Mouse (Mus musculus) midbrain, embryonic 12.5 days (tissue): ENCODE data around the gene Chrm1. TPM values are rescaled to one million over a fixed set of nuclear protein-coding genes. Genes with fewer than 3 reads are reported as not detected.

Source experiments
- ATAC-seq: fragments of 200-750 bp; cut with Nextera tagmentation; 2 replicates; pipeline ENCODE4 v1.8.0; 2017; ENCODE audit warnings: low read depth, moderate TSS enrichment, moderate library complexity; ENCODE audit not compliant: low FRiP score
- H3K27ac ChIP-seq: fragments of 300-500 bp; sonication (generic); replicated peaks from 2 replicates; pipeline ENCODE4 v1.5.1; 2016; ENCODE audit warnings: mild to moderate bottlenecking
- H3K27me3 ChIP-seq: fragments of 300-500 bp; sonication (generic); 2 replicates; pipeline ENCODE4 v1.6.1; 2016; ENCODE audit warnings: mild to moderate bottlenecking
- H3K36me3 ChIP-seq: fragments of 300-500 bp; sonication (generic); 2 replicates; pipeline ENCODE4 v1.6.1; 2016
- H3K4me1 ChIP-seq: fragments of 300-500 bp; sonication (generic); 2 replicates; pipeline ENCODE4 v1.6.1; 2016
- H3K4me2 ChIP-seq: fragments of 300-500 bp; sonication (generic); replicated peaks from 2 replicates; pipeline ENCODE4 v1.6.1; 2016; ENCODE audit warnings: mild to moderate bottlenecking, moderate library complexity
- H3K4me3 ChIP-seq: fragments of 300-500 bp; sonication (generic); 2 replicates; pipeline ENCODE4 v1.5.1; 2016; ENCODE audit warnings: mild to moderate bottlenecking
- H3K9ac ChIP-seq: fragments of 300-500 bp; sonication (generic); replicated peaks from 2 replicates; pipeline ENCODE4 v1.6.1; 2016; ENCODE audit warnings: mild to moderate bottlenecking, moderate library complexity
- H3K9me3 ChIP-seq: fragments of 300-500 bp; sonication (generic); 2 replicates; pipeline ENCODE4 v1.6.1; 2016; ENCODE audit warnings: mild to moderate bottlenecking
- WGBS: fragments of 180-500 bp; shearing (Covaris S2); methylation state at CpG from one replicate; pipeline ENCODE4 v1.1.7; 2016; 5-methylcytosine and 5-hydroxymethylcytosine counted together
- polyA plus RNA-seq: library from polyadenylated mRNA; unstranded; fragments of >200 nt; fragmentation: Nextera tagmentation; extraction: Ambion mirVana; gene quantifications from 2 replicates; pipeline ENCODE4 v1.2.1, GENCODE M21; 2016

The Chrm1 gene
- polyA plus RNA-seq, 1 experiment from 2014 or later, result 0.59 TPM

DNA sequence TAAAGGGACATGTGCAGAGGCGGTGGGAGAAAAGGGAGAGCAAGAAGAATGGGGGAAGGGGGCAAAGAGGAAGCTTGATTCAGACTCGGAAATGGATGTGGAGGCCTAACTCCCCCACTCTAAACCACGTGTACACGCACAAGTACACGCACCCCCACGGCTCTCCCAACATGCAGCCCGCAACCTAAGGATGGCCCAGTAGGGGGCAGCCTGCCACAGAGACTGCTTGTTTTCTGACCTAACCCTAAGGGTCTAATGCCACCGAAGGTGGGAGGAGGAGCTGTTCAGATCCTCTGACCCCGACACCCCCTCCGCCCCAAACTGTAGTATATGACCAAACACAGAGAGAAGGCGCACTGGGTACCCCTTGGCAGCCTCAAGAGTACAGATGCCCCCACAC, 1.3 kb upstream of the Chrm1 start:
- no peak overlapping the region for H3K27ac ChIP-seq
- ATAC-seq, result peak; percentile 56
- no peaks in the 10 kb centered on the region for H3K36me3 ChIP-seq
- peaks cover 62% of the 10 kb centered on the region for H3K27me3 ChIP-seq
- WGBS, result 5% methylated on average over 11 of the region's 11 CpGs
- H3K9me3 ChIP-seq, result no peaks in the 10 kb centered on the region
- peak overlapping the region; percentile 84 for H3K4me2 ChIP-seq
- peak overlapping the region; percentile 55 for H3K9ac ChIP-seq
- peak overlapping the region; percentile 46 for H3K4me3 ChIP-seq
- peaks cover 13% of the 10 kb centered on the region; the same call in 1 of the 2 replicates for H3K4me1 ChIP-seq

DNA sequence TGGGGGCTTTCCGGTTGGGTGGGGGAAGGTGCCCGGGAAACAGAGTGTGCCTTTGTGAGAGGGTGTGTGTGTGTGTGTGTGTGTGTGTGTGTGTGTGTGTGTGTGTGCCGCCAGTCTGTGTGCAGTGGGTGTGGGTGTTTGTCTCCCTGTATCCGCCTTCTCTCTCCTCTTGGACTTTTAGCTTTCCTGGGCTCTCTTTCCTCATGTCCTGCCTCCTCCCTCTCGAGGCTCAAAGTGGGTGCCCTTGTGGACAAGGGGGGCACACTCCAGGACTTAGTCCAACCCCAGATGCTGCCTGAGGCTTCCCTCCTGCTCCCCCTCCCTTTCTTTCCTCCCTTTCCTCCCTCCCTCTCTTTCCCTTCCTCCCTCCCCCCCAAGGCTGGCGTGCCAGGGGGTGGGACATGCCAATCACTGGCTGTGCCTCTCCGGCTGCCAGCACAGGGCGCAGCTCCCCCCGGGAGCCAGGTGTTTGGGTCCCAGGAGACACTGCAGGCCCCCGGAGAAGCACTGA, 377 bp downstream of the Chrm1 start:
- Histone ChIP-seq H3K4me3 (no peak overlapping the region), H3K4me1 (peaks cover 13% of the 10 kb centered on the region; the same call in 1 of the 2 replicates), H3K4me2 (no peak overlapping the region), H3K27me3 (peaks cover 58% of the 10 kb centered on the region), H3K36me3 (no peaks in the 10 kb centered on the region), H3K27ac (no peak overlapping the region), H3K9me3 (no peaks in the 10 kb centered on the region), H3K9ac (no peak overlapping the region)
- ATAC-seq, result no peak
- WGBS, result 47% methylated on average over 9 of the region's 10 CpGs

DNA sequence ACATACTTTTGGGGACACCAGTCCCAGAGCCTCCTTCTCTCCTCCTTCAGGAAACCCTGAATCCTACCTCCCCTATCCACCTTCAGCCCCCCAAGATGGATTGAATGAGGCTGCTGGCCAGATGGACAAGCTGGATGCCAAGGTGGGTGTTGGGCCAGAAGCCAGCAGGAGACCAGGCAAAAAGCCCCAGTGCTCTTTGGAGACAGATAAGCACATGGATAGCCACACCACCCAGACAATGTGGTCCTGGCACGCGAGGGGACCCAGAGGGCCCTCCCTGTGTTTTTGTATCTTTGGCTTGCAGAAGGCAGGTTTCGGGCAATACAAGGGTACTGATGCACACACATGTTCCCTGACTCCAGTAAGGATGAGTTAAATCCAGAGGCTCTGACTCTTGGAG, 1.3 kb downstream of the Chrm1 start:
- Histone ChIP-seq H3K36me3 (no peaks in the 10 kb centered on the region), H3K27ac (no peak overlapping the region), H3K4me1 (peaks cover 13% of the 10 kb centered on the region; the same call in 1 of the 2 replicates), H3K9ac (no peak overlapping the region), H3K9me3 (no peaks in the 10 kb centered on the region), H3K27me3 (peaks cover 58% of the 10 kb centered on the region), H3K4me2 (no peak overlapping the region), H3K4me3 (no peak overlapping the region)
- WGBS, result 96% methylated on average over 3 of the region's 3 CpGs
- no peak for ATAC-seq

- Histone ChIP-seq H3K27me3 (peaks cover 49% of the 10 kb centered on the region), H3K4me1 (peaks cover 13% of the 10 kb centered on the region; the same call in 1 of the 2 replicates), H3K27ac (no peak overlapping the region), H3K4me3 (no peak overlapping the region), H3K9me3 (no peaks in the 10 kb centered on the region), H3K36me3 (no peaks in the 10 kb centered on the region), H3K4me2 (no peak overlapping the region), H3K9ac (no peak overlapping the region)
- 47% methylated on average over 5 of the region's 5 CpGs for WGBS
- no peak for ATAC-seq
Measured at GRCm38 (mm10) chr19:8665746-8666145, 2.2 kb downstream of the Chrm1 start.

DNA sequence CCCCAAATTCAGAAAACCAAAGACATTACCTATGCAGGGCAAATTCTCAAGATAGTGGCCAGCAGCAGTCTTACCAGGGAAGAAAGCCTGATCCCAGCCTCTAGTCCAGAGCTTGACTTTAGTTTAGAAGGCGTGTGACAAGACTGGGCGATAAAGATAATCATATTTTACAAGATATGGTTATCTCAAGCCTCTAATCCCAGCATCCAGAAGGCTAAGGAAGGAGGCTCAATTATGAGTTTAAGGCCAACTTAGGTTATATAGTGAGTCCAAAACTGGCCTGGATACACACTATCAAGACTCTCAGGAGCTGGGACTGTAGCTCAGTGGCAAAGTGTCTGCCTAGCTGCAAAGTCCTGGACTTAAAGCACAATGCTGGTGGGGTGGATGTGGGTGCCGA, 9.3 kb downstream of the Chrm1 start:
- H3K36me3 ChIP-seq, result no peaks in the 10 kb centered on the region
- no peaks in the 10 kb centered on the region for H3K27me3 ChIP-seq
- H3K9me3 ChIP-seq, result no peaks in the 10 kb centered on the region
- H3K4me2 ChIP-seq, result no peak overlapping the region
- H3K9ac ChIP-seq, result no peak overlapping the region
- no peak for ATAC-seq
- no peak overlapping the region for H3K27ac ChIP-seq
- H3K4me1 ChIP-seq, result no peaks in the 10 kb centered on the region
- 88% methylated on average over 3 of the region's 3 CpGs for WGBS
- no peak overlapping the region for H3K4me3 ChIP-seq

GRCm38 (mm10) chr19:8673336-8674063, 9.9 kb downstream of the Chrm1 start:
- no peak overlapping the region for H3K4me3 ChIP-seq
- WGBS, result 74% methylated on average over 9 of the region's 9 CpGs
- no peak for ATAC-seq

GRCm38 (mm10) chr19:8679031-8679779, 15.6 kb downstream of the Chrm1 start:
- no peaks in the 10 kb centered on the region for H3K9me3 ChIP-seq
- no peaks in the 10 kb centered on the region for H3K4me1 ChIP-seq
- no peaks in the 10 kb centered on the region for H3K36me3 ChIP-seq
- H3K9ac ChIP-seq, result no peak overlapping the region
- no peak overlapping the region for H3K27ac ChIP-seq
- no peak for ATAC-seq
- H3K4me3 ChIP-seq, result no peak overlapping the region
- no peak overlapping the region for H3K4me2 ChIP-seq
- peaks cover 4% of the 10 kb centered on the region; the same call in 1 of the 2 replicates for H3K27me3 ChIP-seq
- 21% methylated on average over 18 of the region's 18 CpGs for WGBS

More at GRCm38 (mm10) chr19:8673336-8674063, 9.9 kb downstream of the Chrm1 start:
- Histone ChIP-seq H3K36me3 (no peaks in the 10 kb centered on the region), H3K4me2 (no peak overlapping the region), H3K9me3 (no peaks in the 10 kb centered on the region), H3K27ac (no peak overlapping the region), H3K27me3 (no peaks in the 10 kb centered on the region), H3K4me1 (no peaks in the 10 kb centered on the region), H3K9ac (no peak overlapping the region)

DNA sequence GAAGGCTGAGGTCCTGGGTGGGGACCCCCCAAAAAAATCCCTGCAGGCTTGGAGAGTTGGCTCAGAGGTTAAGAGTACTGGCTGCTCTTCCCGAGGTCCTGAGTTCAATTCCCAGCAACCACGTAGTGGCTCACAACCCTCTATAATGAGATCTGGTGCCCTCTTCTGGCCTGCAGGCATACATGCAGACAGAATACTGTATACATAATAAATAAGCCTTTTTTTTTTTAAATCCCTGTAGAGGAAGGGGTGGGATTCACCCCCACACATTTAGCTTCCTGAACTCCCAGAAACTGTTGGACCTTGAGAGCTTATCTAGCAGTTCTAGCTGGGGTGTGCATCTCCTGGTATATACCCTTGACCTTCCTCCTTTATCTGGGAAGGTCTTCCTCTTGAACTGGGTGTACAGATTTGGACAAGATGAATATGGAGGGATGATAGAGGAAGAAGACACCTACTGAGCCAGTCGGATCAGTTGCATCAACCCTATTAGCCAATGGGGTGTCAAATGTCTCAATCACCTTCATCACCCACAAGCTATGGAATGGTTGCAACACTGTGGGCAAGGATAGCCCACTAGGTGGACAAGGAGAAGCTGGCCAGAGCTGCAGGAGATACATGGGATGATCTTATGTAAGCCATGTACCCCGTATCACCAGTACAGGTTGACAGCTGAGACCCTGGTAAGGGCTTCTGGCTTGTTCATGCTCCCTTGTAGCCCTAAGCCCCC, 18.2 kb downstream of the Chrm1 start:
- 88% methylated on average over 4 of the region's 4 CpGs for WGBS
- Histone ChIP-seq H3K27me3 (peaks cover 4% of the 10 kb centered on the region; the same call in 1 of the 2 replicates), H3K27ac (no peak overlapping the region), H3K4me1 (no peaks in the 10 kb centered on the region), H3K4me3 (no peak overlapping the region), H3K4me2 (no peak overlapping the region), H3K9ac (no peak overlapping the region), H3K9me3 (no peaks in the 10 kb centered on the region), H3K36me3 (no peaks in the 10 kb centered on the region)
- ATAC-seq, result no peak

DNA sequence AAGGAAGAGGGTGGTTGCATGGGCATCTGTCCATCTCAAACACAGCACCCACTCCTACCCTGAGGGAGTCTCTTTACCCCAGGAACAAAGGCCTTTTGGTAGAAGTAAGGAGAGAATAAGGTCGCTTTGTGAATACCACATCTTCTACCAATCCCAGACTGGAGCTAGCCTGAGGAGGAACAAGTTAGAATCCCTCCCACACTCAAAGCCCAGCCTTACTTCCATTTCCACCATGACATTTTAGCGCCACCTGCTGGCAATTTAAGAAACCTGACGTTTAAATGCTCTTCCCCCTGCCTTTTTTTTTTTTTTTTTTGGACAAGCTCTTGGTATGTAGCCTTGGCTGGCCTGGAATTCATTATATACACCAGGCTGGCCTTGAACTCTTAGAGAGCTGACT, 19.4 kb downstream of the Chrm1 start:
- ATAC-seq, result peak; percentile 78
- WGBS, result 0% methylated on average over 3 of the region's 3 CpGs

GRCm38 (mm10) chr19:8683627-8684026, 20.0 kb downstream of the Chrm1 start:
- no peaks in the 10 kb centered on the region for H3K4me1 ChIP-seq
- peaks cover 4% of the 10 kb centered on the region; the same call in 1 of the 2 replicates for H3K27me3 ChIP-seq
- H3K4me2 ChIP-seq, result no peak overlapping the region
- H3K9ac ChIP-seq, result no peak overlapping the region
- ATAC-seq, result no peak
- H3K27ac ChIP-seq, result no peak overlapping the region
- no peak overlapping the region for H3K4me3 ChIP-seq
- 74% methylated on average over 2 of the region's 2 CpGs for WGBS
- no peaks in the 10 kb centered on the region for H3K9me3 ChIP-seq
- no peaks in the 10 kb centered on the region for H3K36me3 ChIP-seq

More for the DNA sequence above, 19.4 kb downstream of the Chrm1 start:
- Histone ChIP-seq H3K4me1 (no peaks in the 10 kb centered on the region), H3K9ac (no peak overlapping the region), H3K4me2 (no peak overlapping the region), H3K27ac (no peak overlapping the region), H3K27me3 (peaks cover 4% of the 10 kb centered on the region; the same call in 1 of the 2 replicates), H3K9me3 (no peaks in the 10 kb centered on the region), H3K36me3 (no peaks in the 10 kb centered on the region), H3K4me3 (no peak overlapping the region)

- no peak for ATAC-seq
- H3K9me3 ChIP-seq, result no peaks in the 10 kb centered on the region
- H3K27me3 ChIP-seq, result no peaks in the 10 kb centered on the region
- 50% methylated on average over 9 of the region's 9 CpGs for WGBS
- H3K27ac ChIP-seq, result no peak overlapping the region
- H3K4me3 ChIP-seq, result no peak overlapping the region
- no peak overlapping the region for H3K9ac ChIP-seq
- H3K4me1 ChIP-seq, result peaks cover 4% of the 10 kb centered on the region; the same call in 1 of the 2 replicates
- H3K4me2 ChIP-seq, result no peak overlapping the region
- H3K36me3 ChIP-seq, result no peaks in the 10 kb centered on the region
Measured at GRCm38 (mm10) chr19:8691871-8692539, 28.4 kb downstream of the Chrm1 start.
